Mouse (Mus musculus) midbrain, embryonic 15.5 days (tissue): Measurements from ENCODE around the gene Trim33. TPM values are rescaled to one million over a fixed set of nuclear protein-coding genes. Genes with fewer than 3 reads are reported as not detected.

Experiments
- ATAC-seq: fragments of 200-750 bp; cut with Nextera tagmentation; replicated peaks from 2 replicates; pipeline ENCODE4 v1.8.0; 2017; ENCODE audit warnings: moderate TSS enrichment
- H3K27ac ChIP-seq: fragments of 300-500 bp; sonication (generic); 2 replicates; pipeline ENCODE4 v1.5.1; 2015; ENCODE audit warnings: mild to moderate bottlenecking, inconsistent platforms
- H3K27me3 ChIP-seq: fragments of 300-500 bp; sonication (generic); replicated peaks from 2 replicates; pipeline ENCODE4 v1.6.1; 2015; ENCODE audit warnings: inconsistent platforms
- H3K36me3 ChIP-seq: fragments of 300-500 bp; sonication (generic); replicated peaks from 2 replicates; pipeline ENCODE4 v1.6.1; 2015; ENCODE audit warnings: inconsistent platforms
- H3K4me1 ChIP-seq: fragments of 300-500 bp; sonication (generic); 2 replicates; pipeline ENCODE4 v1.6.1; 2015; ENCODE audit warnings: inconsistent platforms
- H3K4me2 ChIP-seq: fragments of 300-500 bp; sonication (generic); 2 replicates; pipeline ENCODE4 v1.6.1; 2015; ENCODE audit warnings: inconsistent platforms, mild to moderate bottlenecking, moderate library complexity
- H3K4me3 ChIP-seq: fragments of 300-500 bp; sonication (generic); 2 replicates; pipeline ENCODE4 v1.5.1; 2015; ENCODE audit warnings: mild to moderate bottlenecking, inconsistent platforms
- H3K9ac ChIP-seq: fragments of 300-500 bp; sonication (generic); 2 replicates; pipeline ENCODE4 v1.6.1; 2015; ENCODE audit warnings: mild to moderate bottlenecking, inconsistent platforms
- H3K9me3 ChIP-seq: fragments of 300-500 bp; sonication (generic); 2 replicates; pipeline ENCODE4 v1.6.1; 2016; ENCODE audit warnings: inconsistent platforms
- WGBS: fragments of 180-500 bp; shearing (Covaris S2); methylation state at CpG from one replicate; pipeline ENCODE4 v1.1.7; 2015; ENCODE audit warnings: mixed read lengths; 5-methylcytosine and 5-hydroxymethylcytosine counted together
- polyA plus RNA-seq: library from polyadenylated mRNA; unstranded; fragments of >200 nt; fragmentation: Nextera tagmentation; extraction: Ambion mirVana; gene quantifications from 2 replicates; pipeline ENCODE4 v1.2.1, GENCODE M21; 2015

The Trim33 gene
- polyA plus RNA-seq, 1 experiment from 2014 or later, result 33.7 TPM

GRCm38 (mm10) chr3:103288761-103289160 is 9.7 kb downstream of the Trim33 start:
- Histone ChIP-seq H3K9me3 (0 out of 2 replicates have a peak, but pooled peaks cover 4% of the 10 kb centered on the region), H3K27ac (no peak overlapping the region), H3K36me3 (no peaks in the 10 kb centered on the region), H3K9ac (no peak overlapping the region), H3K4me1 (peaks cover 10% of the 10 kb centered on the region; the same call in 1 of the 2 replicates), H3K27me3 (no peaks in the 10 kb centered on the region), H3K4me2 (no peak overlapping the region), H3K4me3 (no peak overlapping the region)
- ATAC-seq, result no peak
- WGBS, result 89% methylated on average over 4 of the region's 4 CpGs

GRCm38 (mm10) chr3:103291087-103291486 is 12.0 kb downstream of the Trim33 start:
- Histone ChIP-seq H3K4me3 (no peak overlapping the region), H3K9me3 (0 out of 2 replicates have a peak, but pooled peaks cover 4% of the 10 kb centered on the region), H3K4me2 (no peak overlapping the region), H3K27ac (no peak overlapping the region), H3K4me1 (no peaks in the 10 kb centered on the region), H3K9ac (no peak overlapping the region), H3K27me3 (no peaks in the 10 kb centered on the region), H3K36me3 (no peaks in the 10 kb centered on the region)
- no peak for ATAC-seq
- 93% methylated on average over 2 of the region's 2 CpGs for WGBS

- Histone ChIP-seq H3K27me3 (no peaks in the 10 kb centered on the region), H3K4me1 (peaks cover 11% of the 10 kb centered on the region), H3K27ac (no peak overlapping the region), H3K4me2 (no peak overlapping the region), H3K4me3 (no peak overlapping the region), H3K9me3 (no peaks in the 10 kb centered on the region), H3K9ac (no peak overlapping the region), H3K36me3 (no peaks in the 10 kb centered on the region)
- ATAC-seq, result 0 out of 2 replicates have a peak, but pooled peaks have one; percentile 51
- WGBS, result 75% methylated on average over 6 of the region's 6 CpGs
Measured at GRCm38 (mm10) chr3:103305411-103305982, 26.4 kb downstream of the Trim33 start.

- Histone ChIP-seq H3K4me2 (no peak overlapping the region), H3K27ac (no peak overlapping the region), H3K9me3 (no peaks in the 10 kb centered on the region), H3K36me3 (no peaks in the 10 kb centered on the region), H3K4me3 (no peak overlapping the region), H3K27me3 (no peaks in the 10 kb centered on the region), H3K4me1 (peaks cover 11% of the 10 kb centered on the region), H3K9ac (no peak overlapping the region)
- 85% methylated on average over 5 of the region's 5 CpGs for WGBS
- no peak for ATAC-seq
Measured at GRCm38 (mm10) chr3:103309252-103309651, 30.2 kb downstream of the Trim33 start.

- 24% methylated on average over 1 of the region's 1 CpGs for WGBS
- H3K36me3 ChIP-seq, result no peaks in the 10 kb centered on the region
- no peak overlapping the region for H3K9ac ChIP-seq
- H3K4me3 ChIP-seq, result no peak overlapping the region
- ATAC-seq, result no peak
- H3K27me3 ChIP-seq, result no peaks in the 10 kb centered on the region
- H3K4me2 ChIP-seq, result no peak overlapping the region
- H3K4me1 ChIP-seq, result peaks cover 11% of the 10 kb centered on the region
- H3K9me3 ChIP-seq, result no peaks in the 10 kb centered on the region
- no peak overlapping the region for H3K27ac ChIP-seq
Measured at GRCm38 (mm10) chr3:103309750-103310149, 30.7 kb downstream of the Trim33 start.

GRCm38 (mm10) chr3:103314291-103314690 is 35.2 kb downstream of the Trim33 start:
- ATAC-seq, result no peak
- no peak overlapping the region for H3K9ac ChIP-seq
- no peaks in the 10 kb centered on the region for H3K27me3 ChIP-seq
- no peak overlapping the region for H3K4me3 ChIP-seq
- H3K4me1 ChIP-seq, result peaks cover 5% of the 10 kb centered on the region; the same call in 1 of the 2 replicates
- H3K9me3 ChIP-seq, result no peaks in the 10 kb centered on the region
- H3K36me3 ChIP-seq, result no peaks in the 10 kb centered on the region
- no peak overlapping the region for H3K4me2 ChIP-seq
- H3K27ac ChIP-seq, result no peak overlapping the region

- no peaks in the 10 kb centered on the region for H3K4me1 ChIP-seq
- no peaks in the 10 kb centered on the region for H3K27me3 ChIP-seq
- H3K27ac ChIP-seq, result no peak overlapping the region
- ATAC-seq, result no peak
- WGBS, result 68% methylated on average over 1 of the region's 1 CpGs
- no peaks in the 10 kb centered on the region for H3K9me3 ChIP-seq
- H3K9ac ChIP-seq, result no peak overlapping the region
- H3K36me3 ChIP-seq, result peaks cover 22% of the 10 kb centered on the region
- H3K4me3 ChIP-seq, result no peak overlapping the region
- no peak overlapping the region for H3K4me2 ChIP-seq
Measured at GRCm38 (mm10) chr3:103335371-103335770, 56.3 kb downstream of the Trim33 start.

GRCm38 (mm10) chr3:103346658-103347057 is 67.6 kb downstream of the Trim33 start:
- no peak overlapping the region for H3K9ac ChIP-seq
- peaks cover 28% of the 10 kb centered on the region for H3K36me3 ChIP-seq
- no peaks in the 10 kb centered on the region for H3K27me3 ChIP-seq
- no peaks in the 10 kb centered on the region for H3K4me1 ChIP-seq
- H3K9me3 ChIP-seq, result no peaks in the 10 kb centered on the region
- H3K4me3 ChIP-seq, result no peak overlapping the region
- WGBS, result 93% methylated on average over 2 of the region's 2 CpGs
- no peak overlapping the region for H3K27ac ChIP-seq
- ATAC-seq, result no peak
- no peak overlapping the region for H3K4me2 ChIP-seq

- Histone ChIP-seq H3K4me1 (no peaks in the 10 kb centered on the region), H3K4me2 (no peak overlapping the region), H3K9ac (no peak overlapping the region), H3K36me3 (peaks cover 17% of the 10 kb centered on the region), H3K9me3 (no peaks in the 10 kb centered on the region), H3K27me3 (no peaks in the 10 kb centered on the region), H3K27ac (no peak overlapping the region), H3K4me3 (no peak overlapping the region)
- ATAC-seq, result no peak
- 92% methylated on average over 5 of the region's 5 CpGs for WGBS
Measured at GRCm38 (mm10) chr3:103353518-103353917, 74.4 kb downstream of the Trim33 start.

GRCm38 (mm10) chr3:103354041-103354440 is 74.9 kb downstream of the Trim33 start:
- Histone ChIP-seq H3K4me3 (no peak overlapping the region), H3K27me3 (no peaks in the 10 kb centered on the region), H3K4me1 (no peaks in the 10 kb centered on the region), H3K36me3 (peaks cover 17% of the 10 kb centered on the region), H3K27ac (no peak overlapping the region), H3K9ac (no peak overlapping the region), H3K9me3 (no peaks in the 10 kb centered on the region), H3K4me2 (no peak overlapping the region)
- no peak for ATAC-seq
- 90% methylated on average over 2 of the region's 2 CpGs for WGBS

- ATAC-seq, result no peak
- WGBS, result 87% methylated on average over 7 of the region's 7 CpGs
- Histone ChIP-seq H3K4me2 (no peak overlapping the region), H3K27ac (no peak overlapping the region), H3K27me3 (no peaks in the 10 kb centered on the region), H3K4me1 (no peaks in the 10 kb centered on the region), H3K9ac (no peak overlapping the region), H3K9me3 (no peaks in the 10 kb centered on the region), H3K36me3 (peaks cover 7% of the 10 kb centered on the region; the same call in 1 of the 2 replicates), H3K4me3 (no peak overlapping the region)
Measured at GRCm38 (mm10) chr3:103361150-103361549, 82.1 kb downstream of the Trim33 start.

GRCm38 (mm10) chr3:103364182-103364945 is 85.3 kb downstream of the Trim33 start:
- WGBS, result 91% methylated on average over 11 of the region's 11 CpGs
- Histone ChIP-seq H3K27me3 (no peaks in the 10 kb centered on the region), H3K9me3 (no peaks in the 10 kb centered on the region), H3K9ac (no peak overlapping the region), H3K4me1 (no peaks in the 10 kb centered on the region; the same call in 1 of the 2 replicates), H3K4me2 (no peak overlapping the region), H3K27ac (no peak overlapping the region), H3K4me3 (no peak overlapping the region), H3K36me3 (peaks cover 3% of the 10 kb centered on the region; the same call in 1 of the 2 replicates)
- no peak for ATAC-seq
